Mouse (Mus musculus): ENCODE measurements around the gene Gart.

Gene Gart

GRCm38 (mm10) chr16:91609501-91610245, 37.1 kb downstream of the Gart start:
- no peak for DNase-seq (ENCODE audit: low spot score in 2 of 2)

DNA sequence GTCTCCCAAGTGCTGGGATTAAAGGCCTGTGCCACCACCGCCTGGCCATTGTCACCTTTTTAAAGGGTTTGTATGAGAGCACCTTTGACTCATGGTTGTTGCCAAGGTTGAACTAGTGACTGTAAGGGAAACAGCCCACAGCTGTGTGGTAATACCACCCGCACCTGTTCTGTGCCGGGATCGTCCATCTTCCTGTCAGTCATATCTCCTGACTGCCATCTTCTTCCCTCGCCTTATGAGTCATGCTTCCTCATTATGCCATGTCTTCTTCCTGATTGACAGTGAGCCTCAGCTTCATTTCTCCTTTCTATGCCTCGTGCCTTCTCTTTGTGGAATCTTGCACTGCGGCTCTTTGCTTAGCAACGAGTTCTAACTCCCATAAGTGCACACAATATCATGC, 39.8 kb downstream of the Gart start:
- DNase-seq (ENCODE audit: low spot score in 2 of 2): no peak

GRCm38 (mm10) chr16:91605156-91605555, 41.6 kb downstream of the Gart start:
- DNase-seq (ENCODE audit: low spot score in 2 of 2): no peak

- no peak for DNase-seq (ENCODE audit: low spot score in 2 of 2)
Measured at GRCm38 (mm10) chr16:91601693-91602092, 45.1 kb downstream of the Gart start.

GRCm38 (mm10) chr16:91601081-91601480, 45.7 kb downstream of the Gart start:
- DNase-seq (ENCODE audit: low spot score in 2 of 2): no peak

- DNase-seq (ENCODE audit: low spot score in 2 of 2): no peak
Measured at GRCm38 (mm10) chr16:91599242-91599641, 47.5 kb downstream of the Gart start.

DNA sequence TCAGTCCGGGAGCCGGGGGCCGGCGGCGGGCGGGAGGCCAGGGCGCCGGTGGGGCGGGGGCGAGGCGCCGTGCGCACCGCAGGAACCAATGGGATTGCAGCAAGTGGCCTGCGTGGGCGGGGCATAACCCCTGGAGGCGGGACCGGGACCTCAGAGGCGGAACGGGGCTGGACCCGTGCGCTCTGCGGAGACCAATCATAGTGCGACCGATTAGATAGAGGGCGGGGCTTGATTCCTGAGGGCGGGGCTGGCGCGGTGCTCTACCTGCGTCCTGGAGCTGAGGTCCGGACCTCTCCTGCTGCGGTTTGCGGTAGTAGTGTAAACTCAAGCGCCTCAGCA, 49.1 kb downstream of the Gart start, which contains the start of gene Tmem50b:
TSS of gene Tmem50b (minus strand) at position 129 of the 339 bp plus-strand sequence.
- DNase-seq (ENCODE audit: low spot score in 2 of 2): peak; percentile 100

DNA sequence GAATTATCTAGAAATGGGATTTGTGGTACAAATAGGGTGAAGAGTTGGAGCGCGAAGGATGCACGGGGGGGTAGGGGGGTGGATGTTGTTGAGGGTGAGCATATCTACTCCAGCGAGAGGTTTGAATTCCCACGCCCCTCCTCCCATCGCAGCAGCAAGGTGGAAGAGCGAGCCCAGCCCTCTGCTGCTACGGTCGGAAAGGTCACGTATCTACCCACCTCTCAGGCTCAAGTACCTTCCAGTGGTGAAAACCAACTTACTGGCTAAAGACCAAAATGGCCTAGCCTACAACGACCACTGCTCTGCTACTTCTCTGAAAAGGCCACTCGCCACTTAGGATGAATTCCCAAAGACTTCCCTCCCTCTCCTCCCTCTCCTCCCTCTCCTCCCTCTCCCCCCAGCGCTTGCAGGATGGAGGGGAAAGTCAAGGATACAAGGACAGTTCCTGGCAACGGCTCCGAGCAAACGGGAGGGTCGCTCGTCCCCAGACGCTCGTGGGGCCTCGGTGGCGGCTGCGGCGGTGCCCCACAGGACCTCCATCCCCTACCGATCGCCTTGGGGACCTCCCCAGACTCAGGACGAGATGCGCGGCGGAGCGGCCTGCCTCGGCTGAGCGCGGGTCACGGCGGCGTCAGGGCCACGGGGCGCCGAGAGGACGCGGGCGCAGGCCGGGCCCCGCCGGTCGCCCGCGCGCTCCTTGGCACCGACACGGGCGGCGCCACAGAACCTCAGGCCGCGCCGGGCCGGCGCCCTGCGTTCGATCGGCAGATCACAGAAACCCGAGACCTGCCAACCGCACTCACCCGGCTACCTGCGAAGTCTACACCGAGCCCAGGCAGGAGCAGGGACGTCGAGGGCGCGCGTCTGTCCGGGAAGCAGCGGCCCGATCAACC, 49.7 kb downstream of the Gart start:
- no peak for DNase-seq (ENCODE audit: low spot score in 2 of 2)

DNA sequence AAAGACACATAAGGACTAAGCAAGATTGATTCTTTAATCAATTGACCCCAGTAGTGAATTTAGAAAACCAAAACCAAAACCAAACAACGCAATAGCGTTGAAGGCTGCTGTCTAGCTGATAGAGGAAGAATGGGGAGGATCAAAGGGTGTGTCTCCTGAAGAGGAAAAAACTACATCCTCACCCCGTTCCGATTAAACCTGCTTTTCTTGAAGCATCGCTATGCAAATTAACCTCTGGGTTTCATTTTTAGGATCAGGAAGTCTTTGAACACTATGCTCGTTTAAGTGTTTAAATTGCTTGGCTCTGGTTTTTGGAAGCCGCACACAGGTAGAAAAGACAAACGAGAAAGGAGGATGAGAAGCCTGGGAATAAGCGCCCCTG, 50.4 kb downstream of the Gart start:
- DNase-seq (ENCODE audit: low spot score in 2 of 2): no peak

- no peak for DNase-seq (ENCODE audit: low spot score in 2 of 2)
Measured at GRCm38 (mm10) chr16:91595076-91595475, 51.7 kb downstream of the Gart start.

- DNase-seq (ENCODE audit: low spot score in 2 of 2): no peak
Measured at GRCm38 (mm10) chr16:91593262-91593661, 53.5 kb downstream of the Gart start.

DNA sequence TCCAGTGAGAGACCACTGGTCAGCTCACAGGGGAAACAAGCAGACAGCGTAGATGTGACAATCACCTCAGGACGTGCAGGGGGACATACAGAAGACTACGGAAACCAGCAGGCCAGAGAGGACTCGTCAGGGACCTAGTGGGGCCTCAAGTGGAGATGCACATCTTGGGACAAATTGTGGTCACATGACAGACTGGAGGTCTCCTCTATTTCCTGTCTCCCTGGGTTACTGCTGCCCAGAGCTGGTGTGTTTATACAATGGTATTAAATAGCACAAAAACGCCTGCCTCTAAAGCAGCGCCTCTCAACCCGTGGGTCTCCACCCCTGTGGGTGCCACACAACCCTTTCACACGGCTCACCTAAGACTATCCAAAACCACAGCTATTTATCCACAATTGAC, 54.6 kb downstream of the Gart start:
- no peak for DNase-seq (ENCODE audit: low spot score in 2 of 2)

DNA sequence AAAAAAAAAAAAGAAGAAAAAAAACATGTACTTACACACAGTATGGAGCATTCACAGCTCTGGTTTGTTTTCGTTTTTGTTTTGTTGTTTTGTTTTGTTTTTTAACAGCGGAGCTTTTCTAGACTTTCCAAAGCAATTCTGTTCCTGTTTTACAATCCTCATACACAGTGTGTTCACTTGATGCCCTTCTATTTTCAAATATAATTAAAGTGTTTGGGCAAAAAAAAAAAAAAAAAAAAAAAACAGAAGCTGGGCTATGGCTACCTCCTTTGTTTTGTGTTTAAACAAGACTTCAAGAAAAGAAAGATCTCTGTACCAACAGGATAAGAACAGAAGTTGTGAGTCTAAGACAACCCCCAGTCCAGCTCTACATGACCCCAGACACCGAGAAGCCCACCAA, 58.0 kb downstream of the Gart start:
- no peak for DNase-seq (ENCODE audit: low spot score in 2 of 2)

- DNase-seq (ENCODE audit: low spot score in 2 of 2): no peak
Measured at GRCm38 (mm10) chr16:91587730-91588453, 58.9 kb downstream of the Gart start.

DNA sequence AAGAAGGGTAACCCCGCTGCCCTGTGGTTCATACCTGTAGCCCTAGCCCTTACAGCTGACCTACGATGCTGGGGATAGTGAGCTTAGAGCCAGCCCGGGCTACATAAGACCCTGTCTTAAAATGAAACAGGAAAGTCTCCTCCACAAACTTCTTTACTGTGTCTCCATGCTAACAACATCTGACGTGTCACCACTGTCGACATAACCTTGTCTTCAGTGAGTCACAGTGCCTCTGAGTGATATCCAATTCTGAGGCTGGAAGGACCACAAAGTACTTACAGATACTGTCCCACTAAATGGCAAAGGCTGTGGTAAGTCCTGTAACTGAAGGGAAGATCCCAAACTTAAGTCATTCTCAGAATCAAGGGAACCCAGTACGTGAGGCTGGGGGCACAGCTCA, 60.5 kb downstream of the Gart start:
- DNase-seq (ENCODE audit: low spot score in 2 of 2): no peak

DNA sequence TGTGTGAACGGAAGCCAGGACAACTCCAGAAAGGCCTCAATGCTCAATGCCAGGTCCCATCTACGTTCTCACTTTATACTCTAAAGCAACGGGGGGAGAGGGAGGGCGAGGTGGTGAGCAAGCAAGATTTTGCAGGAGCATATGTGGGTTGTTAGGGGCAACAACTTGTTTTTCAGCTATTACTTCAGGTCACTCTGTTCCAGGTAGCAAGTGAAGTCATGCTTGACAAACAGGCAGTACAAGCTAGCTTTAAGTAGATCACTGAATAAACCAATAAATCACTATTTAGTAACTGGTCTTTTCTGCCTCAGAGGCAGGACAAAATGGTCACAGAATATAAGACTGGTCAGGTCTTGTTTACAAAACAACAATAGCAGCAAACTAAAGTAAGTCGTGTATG, 61.1 kb downstream of the Gart start:
- DNase-seq (ENCODE audit: low spot score in 2 of 2): no peak

- DNase-seq (ENCODE audit: low spot score in 2 of 2): peak; percentile 68 to 86
Measured at GRCm38 (mm10) chr16:91582307-91582706, 64.4 kb downstream of the Gart start.

DNA sequence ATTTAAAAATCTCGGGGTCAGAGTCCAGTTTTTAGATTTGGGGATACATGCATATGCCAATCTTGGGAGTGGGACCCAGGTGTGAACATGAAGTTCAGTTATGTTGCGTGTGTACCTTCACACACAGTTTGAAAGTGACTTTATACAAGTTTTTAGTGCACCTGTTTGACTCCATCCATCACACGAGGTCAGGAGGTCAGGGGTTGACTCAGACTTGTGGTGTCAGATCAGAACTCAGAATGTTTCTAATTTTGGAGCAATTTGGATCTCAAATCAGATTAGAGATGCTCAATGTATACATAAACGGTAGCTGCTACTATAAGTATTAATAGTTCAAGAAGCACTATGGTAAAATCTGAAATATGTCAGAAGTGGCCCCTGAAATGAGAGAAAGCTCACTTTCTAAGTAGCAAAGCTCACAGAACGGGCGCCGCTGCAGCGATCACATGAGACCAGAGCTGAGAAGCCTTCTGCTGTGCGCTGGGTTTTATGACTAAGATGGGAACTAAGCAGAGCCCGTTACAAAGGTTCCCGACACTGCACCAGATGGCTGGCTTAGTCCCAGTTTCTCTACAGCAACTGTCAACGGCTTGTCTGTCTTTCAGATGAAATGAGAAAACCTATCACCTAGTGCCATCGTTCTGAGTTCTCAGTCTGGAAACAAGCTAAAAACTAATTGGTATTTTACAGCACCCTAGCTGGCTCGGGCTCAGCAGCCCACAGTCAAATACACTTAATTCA, 67.6 kb downstream of the Gart start:
- DNase-seq (ENCODE audit: low spot score in 2 of 2): no peak

DNA sequence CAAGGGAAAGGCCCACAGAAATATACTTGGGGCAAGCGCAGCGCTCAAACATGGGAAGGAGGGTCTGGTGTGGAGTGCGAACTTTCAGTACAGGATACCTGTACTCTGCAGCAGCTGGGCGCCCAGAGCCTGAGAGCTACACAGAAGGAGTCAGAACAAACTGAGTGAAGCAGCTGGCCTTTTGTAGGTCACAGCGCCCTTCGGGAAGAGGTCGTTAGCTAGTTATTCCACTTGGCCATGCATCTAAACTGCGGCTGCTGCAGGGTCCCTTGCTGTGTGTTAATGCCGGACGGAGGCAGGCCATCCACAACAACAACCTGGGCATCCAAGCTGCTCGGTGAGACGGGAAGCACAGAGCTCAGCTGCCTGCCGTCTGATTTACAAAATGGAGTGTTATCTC, 71.6 kb downstream of the Gart start:
- DNase-seq (ENCODE audit: low spot score in 2 of 2): no peak

All from spleen, postnatal 4 days (tissue).